Mouse (Mus musculus): ENCODE data around the gene Acap2. TPM values are rescaled to one million over a fixed set of nuclear protein-coding genes. Genes with fewer than 3 reads are reported as not detected.

Gene Acap2
- total and polyA plus RNA-seq, 3 experiments = 31.5 to 47.4 (median 36.9) TPM

- TF ChIP-seq MAX (IDR thresholded peaks at IDR 0.05; ENCODE audit: low read length) = peak; percentile 100
- peak; percentile 86 for TF ChIP-seq USF2 (conservative IDR thresholded peaks at IDR 0.05; ENCODE audit: low read depth, low read length)
- TF ChIP-seq CHD2 (IDR thresholded peaks at IDR 0.05; ENCODE audit: low read length) = peak; percentile 61; the same call in 1 of the 2 replicates
- TF ChIP-seq TBP (conservative IDR thresholded peaks at IDR 0.05; ENCODE audit: low read depth, low read length) = peak; percentile 71; the same call in 1 of the 2 replicates
- peak; percentile 64 for TF ChIP-seq POLR2A (IDR thresholded peaks at IDR 0.05; ENCODE audit: low read depth, low read length)
These were observed 32.7 kb upstream of the Acap2 start (continued) for GRCm38 (mm10) chr16:31233541-31234339.

GRCm38 (mm10) chr16:31233167-31233498 is 32.1 kb upstream of the Acap2 start:
- dilution Hi-C loops (cut with MboI; ENCODE audit: extremely low pct_ligation_motif_present, extremely low pct_unique_long_range_greater_than_20kb, low sequenced_read_pairs) (no loop called here), in situ Hi-C loops (cut with MboI; ENCODE audit: low pct_ligation_motif_present, low pct_unique_long_range_greater_than_20kb, low sequenced_read_pairs) (no loop called here)
- no peak overlapping the region for H3K4me3 ChIP-seq (replicated peaks in 1 of 3; ENCODE audit: low read depth in 2 of 3, low read length in 2 of 3, poor library complexity in 1 of 3)
- H3K4me1 ChIP-seq (ENCODE audit: control insufficient read depth in 1 of 2, insufficient read depth in 2 of 2) = peaks cover 18 to 31% of the 10 kb centered on the region in 2 experiments
- H3K9ac ChIP-seq (ENCODE audit: insufficient read depth, low read depth) = no peak overlapping the region
- no peaks in the 10 kb centered on the region for H3K27me3 ChIP-seq (replicated peaks)
- no peak for DNase-seq (ENCODE audit: extremely low read depth)
- no peaks in the 10 kb centered on the region for H3K36me3 ChIP-seq (replicated peaks in 1 of 2; ENCODE audit: control insufficient read depth in 1 of 2, insufficient read depth in 1 of 2, low read length in 1 of 2)
- no peak for TF ChIP-seq CHD2 (IDR thresholded peaks at IDR 0.05; ENCODE audit: low read length)
- TF ChIP-seq SMC3 (IDR thresholded peaks at IDR 0.05; ENCODE audit: low read depth, low read length) = no peak
- no peak for TF ChIP-seq ZKSCAN1 (IDR thresholded peaks at IDR 0.05; ENCODE audit: borderline replicate concordance, low read depth, low read length)
- TF ChIP-seq BHLHE40 (IDR thresholded peaks at IDR 0.05; ENCODE audit: low read depth, low read length) = no peak
- TF ChIP-seq USF1 (IDR thresholded peaks at IDR 0.05; ENCODE audit: low read depth, low read length) = no peak
- no peak for TF ChIP-seq TBP (conservative IDR thresholded peaks at IDR 0.05; ENCODE audit: low read depth, low read length)
- TF ChIP-seq KAT2A (IDR thresholded peaks at IDR 0.05; ENCODE audit: insufficient replicate concordance, low read length) = no peak
- no peak for TF ChIP-seq POLR2AphosphoS2 (IDR thresholded peaks at IDR 0.05; ENCODE audit: low read depth, low read length)
- no peak for TF ChIP-seq GABPA (IDR thresholded peaks at IDR 0.05; ENCODE audit: insufficient replicate concordance, low read depth, low read length)
- TF ChIP-seq JUND (conservative IDR thresholded peaks at IDR 0.05; ENCODE audit: low read depth, low read length) = no peak
- no peak for TF ChIP-seq MEF2A (IDR thresholded peaks at IDR 0.05; ENCODE audit: borderline replicate concordance, low read depth, low read length)
- TF ChIP-seq RAD21 (IDR thresholded peaks at IDR 0.05; ENCODE audit: low read depth, low read length) = no peak
- TF ChIP-seq ELF1 (IDR thresholded peaks at IDR 0.05; ENCODE audit: low read depth, low read length) = no peak
- TF ChIP-seq NELFE (IDR thresholded peaks at IDR 0.05; ENCODE audit: low read depth, low read length) = no peak
- no peak for TF ChIP-seq MAZ (IDR thresholded peaks at IDR 0.05; ENCODE audit: low read depth, low read length)
- TF ChIP-seq IRF4 (IDR thresholded peaks at IDR 0.05; ENCODE audit: low read depth, low read length) = no peak
- TF ChIP-seq USF2 (conservative IDR thresholded peaks at IDR 0.05; ENCODE audit: low read depth, low read length) = no peak
- TF ChIP-seq MAX (IDR thresholded peaks at IDR 0.05; ENCODE audit: low read length) = no peak
- TF ChIP-seq POLR2A (IDR thresholded peaks at IDR 0.05; ENCODE audit: low read depth, low read length) = no peak
- TF ChIP-seq MXI1 (IDR thresholded peaks at IDR 0.05; ENCODE audit: low read depth, low read length) = no peak
- H3K9me3 ChIP-seq (replicated peaks; ENCODE audit: low read length) = peaks cover 6% of the 10 kb centered on the region
- H3K4me2 ChIP-seq (ENCODE audit: insufficient read depth, low read depth, poor library complexity, severe bottlenecking) = no peak overlapping the region
- H3K79me2 ChIP-seq (replicated peaks; ENCODE audit: control insufficient read depth, extremely low read depth, insufficient read depth, poor library complexity, severe bottlenecking) = no peaks in the 10 kb centered on the region
- H3K27ac ChIP-seq (ENCODE audit: insufficient read depth, low read depth) = no peak overlapping the region

All from CH12.LX (cell line).